Mouse (Mus musculus) limb, embryonic 14.5 days (tissue): ENCODE measurements at regions not wholly inside any gene's neighbourhood (a gene's known extent, or its start where the extent isn't known, plus 50 kb on each side); places are given as distances from the start of the nearest gene placed in this dataset.

Source experiments
- ATAC-seq: fragments of 200-750 bp; cut with Nextera tagmentation; 2 replicates; pipeline ENCODE4 v1.8.0; 2017; ENCODE audit warnings: low read depth, moderate number of reproducible peaks, moderate TSS enrichment; ENCODE audit not compliant: low FRiP score
- DNase-seq: peaks from one replicate; pipeline ENCODE4 v3.0.0-alpha.2; 2015; ENCODE audit warnings: low spot score
- H3K27ac ChIP-seq: fragments of 300-500 bp; sonication (generic); replicated peaks from 2 replicates; pipeline ENCODE4 v1.5.1; 2014; ENCODE audit warnings: low read depth, mild to moderate bottlenecking, low read length, moderate library complexity, mixed read lengths
- H3K27me3 ChIP-seq: fragments of 300-500 bp; sonication (generic); 2 replicates; pipeline ENCODE4 v1.6.1; 2014; ENCODE audit warnings: low read length, mixed read lengths; ENCODE audit not compliant: control insufficient read depth, insufficient read depth
- H3K36me3 ChIP-seq: fragments of 300-500 bp; sonication (generic); 2 replicates; pipeline ENCODE4 v1.6.1; 2014; ENCODE audit warnings: mild to moderate bottlenecking, low read length, moderate library complexity, mixed read lengths; ENCODE audit not compliant: control insufficient read depth, insufficient read depth
- H3K4me1 ChIP-seq: fragments of 300-500 bp; sonication (generic); 2 replicates; pipeline ENCODE4 v1.6.1; 2014; ENCODE audit warnings: antibody characterized with exemption, low read length, mixed read lengths; ENCODE audit not compliant: control insufficient read depth, insufficient read depth
- H3K4me2 ChIP-seq: fragments of 300-500 bp; sonication (generic); replicated peaks from 2 replicates; pipeline ENCODE4 v1.6.1; 2014; ENCODE audit warnings: low read depth, mild to moderate bottlenecking, low read length, moderate library complexity; ENCODE audit not compliant: severe bottlenecking
- H3K4me3 ChIP-seq: fragments of 300-500 bp; sonication (generic); replicated peaks from 2 replicates; pipeline ENCODE4 v1.5.1; 2014; ENCODE audit warnings: low read length
- H3K9ac ChIP-seq: fragments of 300-500 bp; sonication (generic); 2 replicates; pipeline ENCODE4 v1.6.1; 2014; ENCODE audit warnings: mild to moderate bottlenecking, low read depth, low read length, moderate library complexity; ENCODE audit not compliant: severe bottlenecking
- H3K9me3 ChIP-seq: fragments of 300-500 bp; sonication (generic); 2 replicates; pipeline ENCODE4 v1.6.1; 2016; ENCODE audit warnings: low read length; ENCODE audit not compliant: control insufficient read depth
- POLR2A ChIP-seq: fragments of 200-500 bp; IDR thresholded peaks from 2 replicates; pipeline ENCODE4 v1.8.0; 2012; ENCODE audit warnings: inconsistent platforms, mild to moderate bottlenecking, moderate library complexity, borderline replicate concordance; ENCODE audit not compliant: insufficient read depth, insufficient read length; ENCODE audit errors: extremely low read depth
- WGBS: fragments of 180-500 bp; shearing (Covaris S2); extraction: QIAGEN DNeasy Blood & Tissue Kit; methylation state at CpG from one replicate; pipeline ENCODE4 v1.1.7; 2014; 5-methylcytosine and 5-hydroxymethylcytosine counted together

DNA sequence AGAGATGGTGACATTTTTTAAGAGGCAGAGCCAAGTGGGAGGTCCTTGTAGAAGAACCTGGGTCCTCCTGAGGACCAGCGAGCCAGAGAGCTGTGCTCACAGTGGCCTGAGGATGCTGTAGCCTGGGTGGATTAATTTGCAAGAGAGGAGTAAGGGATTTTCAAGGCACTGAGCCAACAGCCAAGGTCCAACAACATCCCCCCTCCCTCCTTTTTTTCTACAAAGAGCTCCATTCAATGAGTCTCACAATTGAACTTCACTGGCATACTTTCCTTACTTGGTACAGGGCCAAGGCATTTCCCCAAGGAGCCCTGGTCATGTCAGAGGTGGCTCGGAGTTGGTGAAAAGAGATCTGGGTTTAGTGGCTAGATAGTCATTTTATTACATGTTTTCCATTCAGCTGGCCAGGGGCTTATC is 209.8 kb downstream of the Wdr11 start:
- H3K27ac ChIP-seq: peak overlapping the region; percentile 5; the same call in 1 of the 2 replicates
- H3K9me3 ChIP-seq: no peaks in the 10 kb centered on the region
- ATAC-seq: peak; percentile 57
- TF ChIP-seq POLR2A: no peak
- no peaks in the 10 kb centered on the region for H3K36me3 ChIP-seq
- no peak overlapping the region for H3K4me2 ChIP-seq
- H3K27me3 ChIP-seq: no peaks in the 10 kb centered on the region
- no peak overlapping the region for H3K4me3 ChIP-seq
- H3K4me1 ChIP-seq: peaks cover 23% of the 10 kb centered on the region
- WGBS: 39% methylated on average over 2 of the region's 2 CpGs
- no peak overlapping the region for H3K9ac ChIP-seq
- peak; percentile 72 for DNase-seq

DNA sequence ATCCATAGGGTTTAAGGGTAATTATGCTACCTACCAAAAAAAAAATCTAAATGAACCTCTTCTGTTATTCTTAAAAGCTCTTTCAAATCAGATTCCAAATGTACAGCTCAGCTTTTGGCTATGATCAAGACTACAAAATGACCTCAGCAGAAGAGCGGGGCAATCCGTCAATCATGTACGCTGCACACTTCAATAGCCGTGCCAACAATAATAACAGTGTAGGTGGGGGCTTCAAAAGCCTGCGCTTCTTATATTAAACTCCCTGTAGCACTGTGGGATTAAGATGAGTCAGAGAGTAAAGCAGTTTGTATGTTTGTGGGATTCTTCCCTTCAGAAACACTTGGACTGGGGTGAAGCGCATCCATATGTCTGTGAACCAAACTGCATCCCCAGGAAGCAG is 210.5 kb downstream of the Wdr11 start:
- Histone ChIP-seq H3K9me3 (no peaks in the 10 kb centered on the region), H3K27ac (no peak overlapping the region), H3K4me1 (peaks cover 23% of the 10 kb centered on the region), H3K27me3 (no peaks in the 10 kb centered on the region), H3K4me2 (no peak overlapping the region), H3K9ac (no peak overlapping the region), H3K4me3 (no peak overlapping the region), H3K36me3 (no peaks in the 10 kb centered on the region)
- DNase-seq: peak; percentile 52
- TF ChIP-seq POLR2A: no peak
- ATAC-seq: no peak
- 57% methylated on average over 6 of the region's 6 CpGs for WGBS

DNA sequence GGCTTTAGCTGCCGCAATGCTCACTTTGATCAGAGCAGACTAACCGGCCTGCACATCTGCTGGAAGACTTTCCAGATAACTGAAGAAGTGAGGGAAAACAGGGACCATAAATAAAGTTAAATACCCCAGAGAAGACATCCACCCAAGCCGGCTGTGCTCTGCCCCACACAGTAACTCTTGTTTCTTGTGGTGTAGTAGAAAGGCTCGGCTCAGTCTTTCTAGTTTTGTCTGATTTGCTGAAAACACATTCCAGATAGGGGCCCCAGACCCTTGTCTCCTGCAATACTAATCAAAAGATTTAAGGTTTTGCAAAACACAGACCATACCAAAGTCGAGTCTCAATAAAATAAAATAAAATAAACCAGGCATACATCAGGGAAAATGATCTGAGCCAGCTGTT is 213.7 kb downstream of the Wdr11 start:
- no peak for TF ChIP-seq POLR2A
- no peak overlapping the region for H3K9ac ChIP-seq

DNA sequence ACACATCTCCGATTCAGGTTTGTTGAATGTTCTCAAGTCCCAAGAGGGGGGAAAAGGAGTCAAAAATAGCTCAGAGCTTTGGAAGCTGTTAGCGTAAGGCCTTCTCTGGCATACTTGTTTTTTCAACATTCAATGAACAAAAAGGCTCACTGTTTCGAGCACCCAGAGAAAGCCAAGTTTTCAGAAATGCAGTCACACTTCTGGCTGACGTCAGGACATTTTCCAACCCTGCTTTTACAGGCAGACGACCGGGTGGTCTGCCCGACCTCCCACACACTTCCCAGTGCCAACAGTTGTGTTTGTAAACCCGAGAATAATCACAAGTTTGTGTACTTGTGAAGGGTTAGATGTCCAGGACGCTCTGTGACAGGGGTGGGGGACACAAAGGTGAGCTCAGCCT is 218.5 kb downstream of the Wdr11 start:
- Histone ChIP-seq H3K4me2 (no peak overlapping the region), H3K36me3 (no peaks in the 10 kb centered on the region), H3K9me3 (no peaks in the 10 kb centered on the region), H3K27ac (peak overlapping the region; percentile 77), H3K4me3 (no peak overlapping the region), H3K27me3 (no peaks in the 10 kb centered on the region), H3K9ac (no peak overlapping the region), H3K4me1 (peaks cover 5% of the 10 kb centered on the region; the same call in 1 of the 2 replicates)
- 43% methylated on average over 9 of the region's 9 CpGs for WGBS
- ATAC-seq: peak; percentile 83
- TF ChIP-seq POLR2A: no peak
- DNase-seq: peak; percentile 79

More for the DNA sequence above, 213.7 kb downstream of the Wdr11 start:
- H3K4me3 ChIP-seq: no peak overlapping the region
- H3K4me2 ChIP-seq: no peak overlapping the region
- no peaks in the 10 kb centered on the region for H3K27me3 ChIP-seq
- ATAC-seq: no peak
- DNase-seq: no peak
- H3K36me3 ChIP-seq: no peaks in the 10 kb centered on the region
- no peak overlapping the region for H3K27ac ChIP-seq
- 14% methylated on average over 5 of the region's 5 CpGs for WGBS
- H3K4me1 ChIP-seq: peaks cover 23% of the 10 kb centered on the region
- no peaks in the 10 kb centered on the region for H3K9me3 ChIP-seq

- Histone ChIP-seq H3K4me3 (no peak overlapping the region), H3K9ac (no peak overlapping the region), H3K36me3 (no peaks in the 10 kb centered on the region), H3K27ac (peak overlapping the region; percentile 77), H3K4me2 (no peak overlapping the region), H3K9me3 (no peaks in the 10 kb centered on the region), H3K27me3 (no peaks in the 10 kb centered on the region), H3K4me1 (peaks cover 1% of the 10 kb centered on the region; the same call in 1 of the 2 replicates)
- DNase-seq: no peak
- ATAC-seq: peak; percentile 76
- TF ChIP-seq POLR2A: no peak
- 44% methylated on average over 4 of the region's 4 CpGs for WGBS
Measured at GRCm38 (mm10) chr7:129810565-129810964, 218.9 kb downstream of the Wdr11 start.
